Mouse (Mus musculus) limb, embryonic 13.5 days (tissue): ENCODE measurements around the gene Lpp. TPM values are rescaled to one million over a fixed set of nuclear protein-coding genes. Genes with fewer than 3 reads are reported as not detected.

Source experiments
- ATAC-seq: fragments of 200-750 bp; cut with Nextera tagmentation; 2 replicates; pipeline ENCODE4 v1.8.0; 2017; ENCODE audit warnings: low read depth, moderate number of reproducible peaks, moderate TSS enrichment; ENCODE audit not compliant: low FRiP score
- H3K27ac ChIP-seq: fragments of 300-500 bp; sonication (generic); 2 replicates; pipeline ENCODE4 v1.5.1; 2015; ENCODE audit warnings: inconsistent platforms, mild to moderate bottlenecking, moderate library complexity
- H3K27me3 ChIP-seq: fragments of 300-500 bp; sonication (generic); 2 replicates; pipeline ENCODE4 v1.6.1; 2015; ENCODE audit warnings: mild to moderate bottlenecking, inconsistent platforms
- H3K36me3 ChIP-seq: fragments of 300-500 bp; sonication (generic); 2 replicates; pipeline ENCODE4 v1.6.1; 2015; ENCODE audit warnings: inconsistent platforms, mild to moderate bottlenecking, moderate library complexity
- H3K4me1 ChIP-seq: fragments of 300-500 bp; sonication (generic); 2 replicates; pipeline ENCODE4 v1.6.1; 2015; ENCODE audit warnings: inconsistent platforms
- H3K4me2 ChIP-seq: fragments of 300-500 bp; sonication (generic); replicated peaks from 2 replicates; pipeline ENCODE4 v1.6.1; 2015; ENCODE audit warnings: inconsistent platforms, mild to moderate bottlenecking, moderate library complexity
- H3K4me3 ChIP-seq: fragments of 300-500 bp; sonication (generic); 2 replicates; pipeline ENCODE4 v1.5.1; 2015; ENCODE audit warnings: moderate library complexity, mild to moderate bottlenecking, inconsistent platforms
- H3K9ac ChIP-seq: fragments of 300-500 bp; sonication (generic); 2 replicates; pipeline ENCODE4 v1.6.1; 2015; ENCODE audit warnings: mild to moderate bottlenecking, inconsistent platforms
- H3K9me3 ChIP-seq: fragments of 300-500 bp; sonication (generic); 2 replicates; pipeline ENCODE4 v1.6.1; 2016; ENCODE audit warnings: inconsistent platforms
- WGBS: fragments of 180-500 bp; shearing (Covaris S2); methylation state at CpG from one replicate; pipeline ENCODE4 v1.1.7; 2015; 5-methylcytosine and 5-hydroxymethylcytosine counted together
- polyA plus RNA-seq: library from polyadenylated mRNA; unstranded; fragments of >200 nt; fragmentation: Nextera tagmentation; extraction: Ambion mirVana; gene quantifications from 2 replicates; pipeline ENCODE4 v1.2.1, GENCODE M21; 2015

Gene Lpp
- polyA plus RNA-seq, 1 experiment from 2014 or later: 56.0 TPM

- 77% methylated on average over 7 of the region's 7 CpGs for WGBS
Observed at GRCm38 (mm10) chr16:24496635-24497034, 103.3 kb downstream of the Lpp start.

GRCm38 (mm10) chr16:24497413-24497812 lies 104.1 kb downstream of the Lpp start:
- no peak overlapping the region for H3K4me3 ChIP-seq
- no peaks in the 10 kb centered on the region for H3K27me3 ChIP-seq
- H3K36me3 ChIP-seq: no peaks in the 10 kb centered on the region
- WGBS: 93% methylated on average over 2 of the region's 2 CpGs
- no peak overlapping the region for H3K27ac ChIP-seq
- no peak overlapping the region for H3K4me2 ChIP-seq
- no peak overlapping the region for H3K9ac ChIP-seq
- H3K4me1 ChIP-seq: peaks cover 56% of the 10 kb centered on the region
- ATAC-seq: no peak
- H3K9me3 ChIP-seq: no peaks in the 10 kb centered on the region

More at GRCm38 (mm10) chr16:24496635-24497034, 103.3 kb downstream of the Lpp start:
- H3K4me1 ChIP-seq: peaks cover 59% of the 10 kb centered on the region
- no peaks in the 10 kb centered on the region for H3K9me3 ChIP-seq
- H3K4me3 ChIP-seq: no peak overlapping the region
- no peaks in the 10 kb centered on the region for H3K36me3 ChIP-seq
- no peaks in the 10 kb centered on the region for H3K27me3 ChIP-seq
- H3K4me2 ChIP-seq: no peak overlapping the region
- no peak overlapping the region for H3K9ac ChIP-seq
- H3K27ac ChIP-seq: no peak overlapping the region
- ATAC-seq: no peak

GRCm38 (mm10) chr16:24498103-24498659 lies 104.9 kb downstream of the Lpp start:
- WGBS: 75% methylated on average over 5 of the region's 5 CpGs
- Histone ChIP-seq H3K9ac (no peak overlapping the region), H3K4me2 (no peak overlapping the region), H3K36me3 (no peaks in the 10 kb centered on the region), H3K27me3 (no peaks in the 10 kb centered on the region), H3K9me3 (no peaks in the 10 kb centered on the region), H3K4me3 (no peak overlapping the region), H3K4me1 (peaks cover 50% of the 10 kb centered on the region), H3K27ac (no peak overlapping the region)
- no peak for ATAC-seq

- H3K4me2 ChIP-seq: no peak overlapping the region
- no peaks in the 10 kb centered on the region for H3K27me3 ChIP-seq
- peaks cover 32% of the 10 kb centered on the region for H3K4me1 ChIP-seq
- H3K27ac ChIP-seq: no peak overlapping the region
- ATAC-seq: no peak
- H3K4me3 ChIP-seq: no peak overlapping the region
- H3K36me3 ChIP-seq: no peaks in the 10 kb centered on the region
- 61% methylated on average over 6 of the region's 6 CpGs for WGBS
- H3K9ac ChIP-seq: no peak overlapping the region
- H3K9me3 ChIP-seq: no peaks in the 10 kb centered on the region
Observed at GRCm38 (mm10) chr16:24501197-24501596, 107.9 kb downstream of the Lpp start.

GRCm38 (mm10) chr16:24501628-24502294 lies 108.5 kb downstream of the Lpp start:
- ATAC-seq: peak; percentile 28; the same call in 1 of the 2 replicates

GRCm38 (mm10) chr16:24502295-24502823 lies 109.1 kb downstream of the Lpp start:
- H3K4me3 ChIP-seq: no peak overlapping the region
- no peak overlapping the region for H3K27ac ChIP-seq
- H3K4me1 ChIP-seq: peaks cover 38% of the 10 kb centered on the region
- H3K9me3 ChIP-seq: no peaks in the 10 kb centered on the region
- H3K27me3 ChIP-seq: no peaks in the 10 kb centered on the region
- H3K4me2 ChIP-seq: no peak overlapping the region
- H3K9ac ChIP-seq: no peak overlapping the region
- whole genome bisulfite sequencing: 80% methylated on average over 3 of the region's 3 CpGs
- ATAC-seq: no peak
- H3K36me3 ChIP-seq: no peaks in the 10 kb centered on the region

More at GRCm38 (mm10) chr16:24501628-24502294, 108.5 kb downstream of the Lpp start:
- H3K4me3 ChIP-seq: no peak overlapping the region
- no peak overlapping the region for H3K27ac ChIP-seq
- H3K9ac ChIP-seq: no peak overlapping the region
- no peak overlapping the region for H3K4me2 ChIP-seq
- H3K27me3 ChIP-seq: no peaks in the 10 kb centered on the region
- H3K9me3 ChIP-seq: no peaks in the 10 kb centered on the region
- peaks cover 34% of the 10 kb centered on the region for H3K4me1 ChIP-seq
- no peaks in the 10 kb centered on the region for H3K36me3 ChIP-seq
- WGBS: 72% methylated on average over 11 of the region's 11 CpGs

- no peak overlapping the region for H3K4me3 ChIP-seq
- peaks cover 53% of the 10 kb centered on the region for H3K4me1 ChIP-seq
- ATAC-seq: no peak
- H3K27me3 ChIP-seq: no peaks in the 10 kb centered on the region
- 32% methylated on average over 7 of the region's 7 CpGs for WGBS
- no peaks in the 10 kb centered on the region for H3K36me3 ChIP-seq
- no peak overlapping the region for H3K27ac ChIP-seq
- no peak overlapping the region for H3K9ac ChIP-seq
- H3K4me2 ChIP-seq: no peak overlapping the region
- no peaks in the 10 kb centered on the region for H3K9me3 ChIP-seq
Observed at GRCm38 (mm10) chr16:24504838-24505605, 111.7 kb downstream of the Lpp start.

- WGBS: 88% methylated on average over 2 of the region's 2 CpGs
- no peak for ATAC-seq
- H3K36me3 ChIP-seq: no peaks in the 10 kb centered on the region
Observed at GRCm38 (mm10) chr16:24506237-24506636, 112.9 kb downstream of the Lpp start.

GRCm38 (mm10) chr16:24506740-24507139 lies 113.4 kb downstream of the Lpp start:
- no peak for ATAC-seq
- no peak overlapping the region for H3K27ac ChIP-seq

More at GRCm38 (mm10) chr16:24506237-24506636, 112.9 kb downstream of the Lpp start:
- peaks cover 43% of the 10 kb centered on the region for H3K4me1 ChIP-seq
- H3K9me3 ChIP-seq: no peaks in the 10 kb centered on the region
- no peak overlapping the region for H3K4me2 ChIP-seq
- no peak overlapping the region for H3K4me3 ChIP-seq
- H3K9ac ChIP-seq: no peak overlapping the region
- H3K27me3 ChIP-seq: no peaks in the 10 kb centered on the region
- no peak overlapping the region for H3K27ac ChIP-seq

GRCm38 (mm10) chr16:24507927-24508540 lies 114.7 kb downstream of the Lpp start:
- ATAC-seq: no peak
- no peak overlapping the region for H3K9ac ChIP-seq
- 91% methylated on average over 5 of the region's 5 CpGs for WGBS

More at GRCm38 (mm10) chr16:24506740-24507139, 113.4 kb downstream of the Lpp start:
- Histone ChIP-seq H3K9ac (no peak overlapping the region), H3K27me3 (no peaks in the 10 kb centered on the region), H3K4me1 (peaks cover 38% of the 10 kb centered on the region), H3K36me3 (no peaks in the 10 kb centered on the region), H3K4me3 (no peak overlapping the region), H3K4me2 (no peak overlapping the region), H3K9me3 (no peaks in the 10 kb centered on the region)
- WGBS: 33% methylated on average over 4 of the region's 4 CpGs

GRCm38 (mm10) chr16:24509100-24509812 lies 115.9 kb downstream of the Lpp start:
- H3K4me2 ChIP-seq: no peak overlapping the region
- H3K9me3 ChIP-seq: no peaks in the 10 kb centered on the region
- H3K4me3 ChIP-seq: no peak overlapping the region
- H3K27me3 ChIP-seq: no peaks in the 10 kb centered on the region
- no peak overlapping the region for H3K9ac ChIP-seq
- H3K27ac ChIP-seq: no peak overlapping the region
- H3K4me1 ChIP-seq: peaks cover 41% of the 10 kb centered on the region
- H3K36me3 ChIP-seq: no peaks in the 10 kb centered on the region
- WGBS: 67% methylated on average over 5 of the region's 5 CpGs
- ATAC-seq: no peak

More at GRCm38 (mm10) chr16:24507927-24508540, 114.7 kb downstream of the Lpp start:
- Histone ChIP-seq H3K27ac (no peak overlapping the region), H3K4me3 (no peak overlapping the region), H3K36me3 (no peaks in the 10 kb centered on the region), H3K9me3 (no peaks in the 10 kb centered on the region), H3K4me2 (no peak overlapping the region), H3K27me3 (no peaks in the 10 kb centered on the region), H3K4me1 (peaks cover 41% of the 10 kb centered on the region)
